Mouse (Mus musculus): ENCODE data around the gene Fam187b. TPM values are rescaled to one million over a fixed set of nuclear protein-coding genes. Genes with fewer than 3 reads are reported as not detected.

The Fam187b gene
- total RNA-seq, 2 experiments from 2014 or later = 0.29 TPM; not detected in 1

DNA sequence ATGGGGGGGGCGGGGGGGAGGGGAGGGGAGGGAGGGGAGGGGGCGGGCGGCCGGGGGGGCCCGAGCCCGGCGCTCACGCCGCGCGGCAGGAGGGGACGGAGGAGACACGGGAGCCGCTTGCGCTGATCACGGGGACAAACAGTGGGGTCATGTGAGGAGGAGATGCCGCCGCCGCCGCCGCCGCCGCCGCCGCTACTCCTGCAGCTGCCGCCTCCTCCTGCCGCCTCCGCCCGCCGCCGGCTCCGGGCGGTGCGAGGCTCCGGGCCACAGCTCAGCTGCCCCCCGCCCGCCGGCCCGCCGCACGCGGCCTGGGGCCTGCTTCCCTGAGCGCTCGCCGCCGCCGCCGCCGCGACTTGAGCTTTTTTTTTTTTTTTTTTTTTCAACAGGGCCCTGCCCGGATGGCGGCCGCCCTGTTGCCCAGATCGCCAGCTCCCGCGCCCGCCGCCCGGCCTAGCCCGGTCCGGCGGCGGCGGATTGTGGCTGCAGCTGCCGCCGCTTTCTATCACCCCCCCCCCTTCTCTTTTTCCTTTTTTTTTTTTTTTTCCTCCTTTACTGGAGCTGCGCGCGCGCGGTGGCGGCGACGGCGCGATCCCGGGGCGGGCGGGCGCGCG is 16.7 kb upstream of the Fam187b start, which contains the start of gene Usf2:
Gene Usf2 (minus strand): TSS at position 48 of the 611 bp plus-strand sequence.
- peak; percentile 66 for DNase-seq (ENCODE audit: low spot score)
- intact Hi-C loops (cut with DNase I) = loop anchor here (10.0 kb wide), 1 partner anchor 372 kb away; the partner anchor contains the start of gene Kmt2b

DNA sequence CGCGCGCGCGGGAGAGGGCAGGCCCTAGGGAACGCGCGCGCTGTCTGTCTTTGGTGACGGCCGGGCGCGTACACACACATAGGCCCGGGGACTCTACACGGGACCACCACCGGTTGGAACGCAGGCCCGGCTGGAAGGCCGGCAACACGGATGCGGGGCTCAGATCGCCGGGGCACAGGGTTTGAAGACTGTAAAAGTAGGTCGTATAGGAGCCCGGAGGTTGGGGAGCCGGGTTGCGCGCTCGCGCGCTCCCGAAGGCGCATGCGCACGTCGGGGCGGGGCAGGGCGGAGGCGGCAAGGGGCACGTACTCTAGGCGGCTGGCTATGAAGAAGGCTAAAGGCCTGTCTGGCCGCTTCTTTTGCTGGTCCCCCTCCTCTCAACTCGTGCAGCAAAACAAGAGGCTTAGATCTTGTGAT is 16.2 kb upstream of the Fam187b start:
- intact Hi-C loops (cut with DNase I) = loop anchor here (10.0 kb wide), 1 partner anchor 373 kb away; the partner anchor contains the start of gene Kmt2b

DNA sequence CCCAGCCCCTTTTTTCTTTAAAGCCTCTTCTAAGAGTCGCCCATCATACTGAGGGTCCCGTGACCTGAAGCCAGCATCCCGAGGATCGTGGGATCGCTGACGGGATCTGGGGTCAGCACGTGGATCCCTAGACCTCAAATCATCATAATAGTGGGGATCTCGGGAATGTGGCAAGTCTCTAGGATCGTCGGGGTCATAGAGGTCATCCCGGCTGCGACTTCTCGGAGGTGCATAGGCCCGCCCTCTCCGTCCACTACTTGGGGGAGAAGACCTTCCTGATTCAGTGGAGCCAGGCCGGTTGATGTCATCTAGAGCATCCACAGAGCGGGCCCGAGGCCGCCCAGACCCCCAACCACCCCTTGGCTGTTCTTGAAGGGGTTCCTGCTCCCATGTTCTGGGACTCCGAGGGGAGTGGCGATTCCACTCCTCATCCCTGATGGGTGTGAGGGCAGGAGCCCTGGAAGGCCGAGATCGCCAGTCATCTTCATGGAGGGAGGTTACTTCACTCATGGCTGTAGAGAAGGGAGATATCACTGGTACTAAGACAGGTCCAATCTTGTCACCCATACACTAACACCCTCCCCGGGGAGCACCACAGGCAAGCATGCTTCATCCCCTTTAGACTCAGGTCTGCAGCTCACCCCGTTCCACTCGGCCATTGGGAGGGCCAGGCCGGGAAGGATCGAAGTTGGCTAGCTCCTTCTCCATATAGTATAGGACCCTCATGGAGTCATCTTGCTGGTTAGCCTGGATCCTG is 15.3 kb upstream of the Fam187b start:
- intact Hi-C loops (cut with DNase I) = loop anchor here (10.0 kb wide), 1 partner anchor 373 kb away; the partner anchor contains the start of gene Kmt2b
- no peak for DNase-seq (ENCODE audit: low spot score)

More for the DNA sequence above, 16.2 kb upstream of the Fam187b start:
- DNase-seq (ENCODE audit: low spot score) = peak; percentile 91

DNA sequence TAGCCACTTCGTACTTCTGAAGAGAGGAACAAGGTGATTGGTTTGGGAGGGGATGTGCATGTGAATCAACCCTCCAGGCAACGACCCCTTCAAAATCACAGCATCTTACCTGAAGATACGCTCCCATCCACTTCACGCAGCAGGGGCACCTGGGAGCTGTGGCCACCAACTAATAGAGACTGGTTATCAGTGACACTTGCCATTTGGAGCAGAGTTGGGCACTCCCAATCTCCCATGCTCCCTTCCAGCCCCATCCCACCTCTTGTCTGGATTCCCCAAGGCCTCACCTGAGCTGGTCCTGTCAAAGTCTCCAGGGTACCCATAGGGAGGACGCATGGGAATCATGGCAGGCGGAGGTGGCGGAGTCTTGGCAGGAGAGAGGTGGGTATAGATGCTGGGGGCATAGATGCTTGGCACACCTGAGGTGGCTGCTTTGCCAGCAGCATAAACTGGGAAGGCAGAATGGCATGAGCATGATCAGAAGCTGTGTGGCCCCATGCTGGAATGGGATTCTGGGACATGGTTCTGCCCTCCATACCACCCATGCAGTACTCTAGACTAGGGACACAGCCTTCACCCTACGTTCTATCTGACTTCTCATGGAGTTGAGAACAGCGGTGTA is 14.6 kb upstream of the Fam187b start:
- DNase-seq (ENCODE audit: low spot score) = no peak
- intact Hi-C loops (cut with DNase I) = loop anchor here (10.0 kb wide), 1 partner anchor 374 kb away; the partner anchor contains the start of gene Kmt2b

DNA sequence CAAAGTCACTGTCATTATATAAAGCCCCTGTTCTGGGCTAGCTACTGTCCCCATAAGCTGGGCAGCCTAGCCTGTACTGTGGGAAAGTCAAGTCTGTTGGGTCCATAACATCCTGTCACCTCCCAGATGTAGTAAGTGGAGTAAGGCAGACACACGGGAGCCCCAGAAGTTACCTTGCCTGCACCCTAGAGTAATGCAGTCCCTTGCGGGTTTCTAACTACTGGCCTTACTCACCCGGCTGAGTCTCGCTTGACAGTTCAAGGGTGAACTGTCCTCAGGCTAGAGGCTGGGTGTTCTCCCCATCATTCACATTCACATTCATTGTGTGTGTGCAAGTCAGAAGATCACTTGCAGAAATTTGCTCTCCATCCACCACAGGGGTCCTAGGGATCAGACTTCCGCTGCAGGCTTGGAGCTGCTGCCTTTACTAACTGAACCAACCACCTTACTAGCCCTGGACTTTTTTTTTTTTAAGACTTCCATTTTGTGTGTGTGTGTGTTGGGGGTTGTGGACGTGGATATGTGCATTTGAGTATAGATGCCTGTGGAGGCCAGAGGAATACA is 13.7 kb upstream of the Fam187b start:
- DNase-seq (ENCODE audit: low spot score) = no peak
- intact Hi-C loops (cut with DNase I) = loop anchor here (10.0 kb wide), 1 partner anchor 375 kb away; the partner anchor contains the start of gene Kmt2b

DNA sequence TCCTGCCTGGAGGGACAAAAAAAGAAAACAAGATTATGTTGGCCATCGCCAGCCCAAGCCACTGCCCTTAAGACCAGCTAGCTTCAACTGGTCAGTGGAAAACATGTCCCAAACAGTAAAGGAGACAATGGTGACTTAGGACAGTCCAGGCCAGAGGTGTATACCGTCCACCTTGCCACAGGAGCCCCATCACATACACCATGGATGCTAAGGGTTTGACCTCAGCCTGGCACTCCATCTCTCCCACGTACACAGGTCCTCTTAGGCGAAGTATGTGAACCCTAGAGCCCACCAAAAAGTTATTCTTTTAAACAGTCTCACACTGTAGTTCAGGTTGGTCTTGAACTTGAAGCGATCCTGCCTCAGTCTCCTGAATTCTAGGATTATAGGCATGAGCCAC is 10.7 kb upstream of the Fam187b start:
- DNase-seq (ENCODE audit: low spot score) = no peak
- intact Hi-C loops (cut with DNase I) = no loop called here

DNA sequence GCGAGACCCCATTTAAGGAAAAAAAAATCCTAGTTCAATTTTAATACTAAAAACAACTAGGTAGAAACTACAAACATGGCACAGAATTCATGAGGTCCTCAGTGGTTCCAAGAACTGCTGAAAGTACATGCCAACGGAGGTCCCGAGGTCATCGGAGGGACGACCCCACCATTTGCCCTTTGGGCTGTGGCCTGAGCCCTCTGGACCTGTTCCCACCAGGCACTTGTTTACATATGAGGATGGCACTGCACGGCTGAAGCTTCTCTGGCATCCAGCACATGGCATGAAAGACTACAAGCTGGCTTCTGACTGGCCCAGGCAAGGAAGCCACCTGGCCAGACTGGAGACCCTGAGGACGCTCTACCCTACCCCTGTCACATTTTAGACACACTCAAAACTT is 9.2 kb upstream of the Fam187b start:
- DNase-seq (ENCODE audit: low spot score) = no peak
- intact Hi-C loops (cut with DNase I) = no loop called here

DNA sequence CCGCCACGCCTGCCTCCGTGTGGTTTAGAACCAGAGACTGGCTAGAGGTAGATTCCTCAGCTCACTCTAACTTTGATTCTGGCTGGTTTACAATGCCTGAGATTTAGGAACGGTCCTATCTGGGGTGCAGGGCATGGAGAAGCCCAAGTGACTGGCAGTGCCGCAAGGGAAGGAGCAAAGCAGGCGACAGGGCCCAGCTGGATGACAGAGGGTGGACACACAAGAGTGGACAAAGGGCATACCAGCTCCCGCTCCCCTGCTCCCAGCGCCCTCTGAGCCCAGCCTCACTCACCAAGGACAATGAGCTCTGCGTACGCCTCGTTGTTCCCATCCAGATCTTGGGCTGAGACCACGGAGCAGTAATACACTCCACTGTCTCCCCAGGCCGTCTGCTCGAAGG is 7.9 kb upstream of the Fam187b start:
- DNase-seq (ENCODE audit: low spot score) = no peak
- intact Hi-C loops (cut with DNase I) = no loop called here

DNA sequence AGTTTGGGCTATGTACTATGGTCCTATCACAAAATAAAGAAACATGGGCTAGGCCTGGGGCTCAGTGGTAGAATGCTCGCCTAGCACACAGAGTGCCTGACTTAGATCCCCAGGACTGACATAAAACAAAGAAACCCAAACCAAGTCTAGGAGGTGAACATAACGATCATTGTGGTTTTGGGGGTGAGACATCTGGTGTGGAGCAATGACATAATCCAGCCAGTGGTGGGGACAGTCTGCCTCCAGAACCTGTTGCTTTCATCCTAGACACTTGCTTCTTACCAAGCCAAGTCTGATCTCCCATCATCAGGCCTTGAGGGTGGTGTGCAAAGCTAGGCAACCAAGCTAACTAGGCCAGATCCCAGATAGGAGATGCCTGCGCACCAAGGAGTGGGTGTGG is 6.9 kb upstream of the Fam187b start:
- intact Hi-C loops (cut with DNase I) = no loop called here
- no peak for DNase-seq (ENCODE audit: low spot score)

DNA sequence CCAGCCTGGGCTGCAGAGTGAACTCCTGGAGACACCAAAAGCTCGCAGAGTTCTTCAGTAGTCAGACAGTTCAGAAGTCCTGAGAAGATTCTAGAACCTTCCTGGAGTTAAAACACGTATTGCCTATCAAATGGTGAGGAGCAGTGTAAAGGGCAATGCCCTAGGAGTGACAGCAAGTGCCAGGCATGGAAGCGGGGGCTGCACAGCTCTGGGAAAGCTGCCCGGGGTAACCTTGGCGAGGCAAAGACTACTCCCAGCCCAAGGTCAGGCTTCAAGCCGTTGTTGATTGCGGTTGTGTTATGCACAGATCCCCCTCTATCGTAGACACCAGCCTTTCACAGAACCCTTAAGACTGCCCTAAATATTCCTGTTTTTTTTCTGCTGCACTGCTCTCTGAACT is 5.0 kb upstream of the Fam187b start:
- intact Hi-C loops (cut with DNase I) = no loop called here
- DNase-seq (ENCODE audit: low spot score) = no peak

DNA sequence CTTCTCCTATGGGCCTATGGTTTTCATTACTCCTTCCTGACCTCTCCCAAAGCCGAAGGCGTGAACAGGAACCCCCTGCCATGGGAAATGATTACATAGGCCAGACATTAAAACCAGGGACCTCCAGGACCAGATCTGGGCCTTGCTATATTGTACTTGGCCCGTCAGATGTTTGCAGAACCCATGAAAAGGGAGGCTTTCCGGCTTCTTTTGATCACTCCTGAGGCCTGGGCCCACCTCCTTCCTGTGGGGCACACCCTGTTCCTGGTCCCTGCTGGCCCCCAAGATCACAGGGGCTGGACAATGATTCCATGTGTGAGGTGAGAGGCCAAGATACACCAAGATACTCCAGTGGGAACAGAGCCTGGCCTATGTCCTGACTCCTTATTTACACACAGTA is 4.4 kb upstream of the Fam187b start:
- intact Hi-C loops (cut with DNase I) = no loop called here
- peak; percentile 49 for DNase-seq (ENCODE audit: low spot score)

DNA sequence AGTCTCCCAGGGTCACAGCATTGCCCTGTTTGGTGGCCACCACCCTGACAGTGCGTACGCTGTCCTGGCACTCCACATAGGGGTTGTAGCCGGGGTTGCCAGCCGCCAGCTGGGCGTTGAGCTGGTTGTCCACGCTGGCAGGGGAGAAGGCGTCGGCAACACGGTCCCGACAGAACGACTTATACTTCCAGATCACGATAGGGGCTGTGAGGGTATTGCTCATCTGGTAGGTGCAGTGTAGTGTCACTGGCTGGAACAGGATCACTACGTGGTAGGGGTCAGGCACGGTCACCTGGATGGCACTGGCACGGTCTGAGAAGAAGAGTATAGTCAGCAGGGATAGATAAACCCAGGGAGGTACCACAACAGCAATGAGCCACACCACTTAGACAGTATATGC is 1.7 kb upstream of the Fam187b start:
- intact Hi-C loops (cut with DNase I) = loop anchor here (5.0 kb wide), 2 partner anchors 80 to 245 kb away; partner anchors contain the start of genes Fxyd7 and Tmem147
- DNase-seq (ENCODE audit: low spot score) = no peak

DNA sequence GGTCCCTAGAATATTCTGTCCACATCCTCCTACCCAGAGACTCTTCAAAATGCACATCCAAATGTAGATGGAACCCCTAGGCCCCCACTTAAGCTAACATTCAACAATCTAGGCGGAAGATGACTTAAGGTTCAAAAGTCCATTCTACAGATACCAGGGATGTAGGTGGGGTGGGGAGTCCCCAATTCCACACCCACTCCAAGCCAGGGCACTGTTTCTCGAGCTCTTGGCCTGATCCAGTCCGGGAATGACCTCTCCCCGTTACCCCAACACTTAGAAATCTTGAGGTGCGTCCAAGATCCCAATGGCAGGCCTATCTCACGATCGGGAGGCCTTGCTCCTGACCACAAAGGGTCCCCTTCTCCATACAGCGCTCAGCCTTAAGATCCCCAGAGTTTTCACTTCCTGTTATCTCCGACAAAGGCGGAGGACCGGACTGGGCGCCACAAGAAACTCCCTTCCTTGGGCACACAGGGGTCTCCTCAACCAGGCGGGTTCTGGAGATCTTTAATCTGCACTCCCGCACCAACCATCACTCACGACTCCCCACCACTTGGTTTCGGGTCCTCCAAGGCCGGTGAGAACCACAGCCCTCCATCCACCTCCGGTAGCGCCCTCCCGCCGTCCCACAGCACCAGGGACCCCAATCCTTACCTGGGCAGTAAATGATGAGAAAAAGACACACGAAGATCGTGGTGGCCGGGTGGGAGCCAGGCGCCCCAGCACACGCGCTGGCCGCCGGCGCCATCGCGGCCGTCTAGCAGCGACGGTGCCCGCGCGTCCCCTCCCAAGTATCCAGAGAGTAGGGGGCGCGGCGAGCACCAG is 952 bp upstream of the Fam187b start:
- DNase-seq (ENCODE audit: low spot score) = no peak
- intact Hi-C loops (cut with DNase I) = loop anchor here (5.0 kb wide), 2 partner anchors 80 to 245 kb away; partner anchors contain the start of genes Fxyd7 and Tmem147

DNA sequence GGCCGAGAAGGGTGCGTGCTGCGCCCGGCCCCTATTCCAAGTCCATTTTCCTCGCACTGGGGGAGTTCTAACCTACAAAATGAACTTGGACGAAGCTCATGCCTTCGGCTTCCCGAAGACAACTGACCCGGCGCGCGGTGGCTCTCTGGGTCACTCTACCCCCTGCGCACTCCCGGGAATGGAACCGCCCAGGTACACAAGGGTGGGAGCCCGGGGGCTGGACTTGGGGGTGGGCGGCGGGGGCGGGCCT is 414 bp upstream of the Fam187b start, which contains the start of gene Lsr:
Gene Lsr (minus strand): TSS at position 214 of the 250 bp plus-strand sequence.
- DNase-seq (ENCODE audit: low spot score) = no peak
- intact Hi-C loops (cut with DNase I) = loop anchor here (5.0 kb wide), 2 partner anchors 79 to 246 kb away; partner anchors contain the start of genes Fxyd7 and Tmem147

DNA sequence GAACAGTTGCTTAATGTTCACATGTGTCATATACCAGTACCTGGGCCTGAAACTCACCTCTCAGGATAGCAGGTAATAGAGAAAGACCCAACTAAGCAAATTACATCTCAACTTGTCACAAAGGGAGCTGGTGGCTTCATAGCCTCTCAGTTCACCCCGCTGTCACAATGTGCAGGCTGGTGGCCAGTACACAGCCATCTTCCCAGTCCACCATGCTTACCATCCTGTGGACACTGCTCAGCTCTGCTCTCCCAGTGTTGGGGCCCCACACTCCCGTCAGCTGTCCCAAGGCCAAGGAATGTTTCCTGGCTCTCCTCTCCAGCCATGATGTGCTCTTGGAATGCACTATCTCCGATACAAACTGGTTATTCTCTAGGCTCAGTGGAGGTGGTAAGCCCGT is 8.1 kb downstream of the Fam187b start:
- no peak for DNase-seq (ENCODE audit: low spot score)
- intact Hi-C loops (cut with DNase I) = no loop called here

DNA sequence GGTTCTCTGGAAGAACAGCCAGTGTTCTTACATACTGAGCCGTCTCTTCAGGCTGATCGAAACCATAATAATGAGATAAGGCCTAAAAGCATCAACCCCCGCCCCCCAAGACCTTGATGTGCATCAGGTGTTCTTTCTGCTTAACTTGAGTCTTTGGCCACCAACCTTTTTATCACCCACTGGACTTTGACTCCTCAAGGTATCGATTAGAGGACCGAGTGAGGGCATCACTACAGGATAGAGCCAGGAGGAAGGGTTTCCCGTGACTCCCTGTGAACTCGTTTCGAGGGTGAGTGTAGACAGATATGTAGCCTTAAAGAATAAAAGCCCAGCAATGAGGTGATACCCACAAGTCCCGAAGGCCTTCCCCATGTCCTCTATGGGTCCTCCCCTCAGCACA is 11.8 kb downstream of the Fam187b start:
- intact Hi-C loops (cut with DNase I) = no loop called here
- no peak for DNase-seq (ENCODE audit: low spot score)

DNA sequence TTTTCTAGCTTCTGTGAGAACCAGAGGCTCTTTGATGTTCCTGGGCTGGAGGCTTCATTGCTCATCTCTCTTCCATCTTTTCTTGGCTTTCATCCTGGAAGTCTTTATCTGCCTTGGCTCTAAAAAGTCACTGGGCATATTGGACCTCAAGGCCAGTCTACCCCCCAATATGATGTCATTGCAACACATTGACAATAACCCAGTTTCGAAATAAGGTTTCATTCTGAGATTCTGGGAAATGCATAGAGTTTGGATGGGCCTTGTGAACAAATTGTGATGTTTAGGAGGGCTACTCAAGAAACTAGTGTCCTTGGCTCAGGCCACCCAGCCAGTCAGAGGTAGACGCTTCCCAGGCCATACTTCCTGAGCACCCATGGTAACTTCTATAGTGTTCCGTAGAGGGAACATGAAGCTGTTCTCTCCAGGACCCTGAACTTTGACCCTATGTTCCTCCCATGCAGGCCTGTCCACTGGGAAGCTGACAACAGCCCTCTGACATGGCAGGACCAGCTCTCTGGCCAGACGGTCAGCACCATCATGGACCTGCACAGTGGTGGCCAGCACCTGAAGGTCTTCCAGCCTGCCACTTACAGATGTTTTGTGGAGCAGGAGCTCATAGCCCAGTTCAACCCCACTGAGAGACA is 15.1 kb downstream of the Fam187b start:
- no peak for DNase-seq (ENCODE audit: low spot score)

DNA sequence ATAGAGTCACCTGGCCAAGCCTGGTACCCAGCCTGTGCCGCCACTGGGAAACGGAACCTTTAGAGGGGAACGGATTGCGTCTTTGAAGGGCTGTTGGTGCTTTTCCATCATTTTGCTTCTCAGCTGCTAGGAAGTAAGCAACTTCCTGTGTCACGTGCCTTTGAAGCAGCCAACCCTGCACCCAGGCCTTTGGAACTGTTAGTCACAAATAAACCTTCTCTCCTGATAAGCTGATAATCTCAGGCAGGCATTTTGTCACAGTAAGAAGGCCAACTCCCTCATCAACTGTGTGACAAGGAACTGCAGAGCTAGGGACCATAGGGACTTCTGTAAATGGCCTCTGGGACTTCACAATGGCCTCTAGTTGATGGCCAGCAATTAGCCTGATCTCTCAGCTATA is 18.6 kb downstream of the Fam187b start:
- intact Hi-C loops (cut with DNase I) = no loop called here
- no peak for DNase-seq (ENCODE audit: low spot score)

More for the DNA sequence above, 15.1 kb downstream of the Fam187b start:
- intact Hi-C loops (cut with DNase I) = no loop called here

DNA sequence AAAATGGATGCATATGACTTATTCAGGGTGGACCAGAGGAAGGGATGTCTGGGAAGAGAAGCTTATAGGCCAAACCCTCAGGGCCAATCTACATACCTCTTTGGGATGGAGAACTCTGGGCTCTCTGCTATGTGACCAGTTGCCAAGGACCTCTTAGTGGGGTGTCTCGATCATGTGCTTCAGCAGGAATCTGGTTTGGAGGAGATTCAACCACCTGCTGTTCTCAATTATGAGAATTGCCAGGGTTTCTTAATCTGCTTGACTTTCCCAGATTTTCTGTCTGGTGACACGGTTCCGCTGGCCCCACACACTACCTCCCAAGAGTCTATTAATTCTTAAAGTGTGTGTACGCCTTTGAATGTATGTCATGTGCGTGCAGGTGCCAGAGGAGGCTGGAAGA is 20.4 kb downstream of the Fam187b start:
- DNase-seq (ENCODE audit: low spot score) = no peak
- intact Hi-C loops (cut with DNase I) = no loop called here

All from heart, postnatal 25 days (tissue).